In genomic region chr7:112841484-112841883, GRCm38 (mm10) we compare ENCODE assay signal across 9 mouse cellular contexts.
DNase-seq lines count a peak whose midpoint lies in the region; ATAC-seq and TF ChIP-seq lines count a peak whose summit lies in the region.
"Had no signal": no experiment of that assay in that cellular context is flagged by ENCODE, and none has a peak within 500 bp of the region (broad histone marks: within the 10 kb centered on the region; RNA-seq: fewer than 3 reads in every experiment).

No protein-coding gene starts in this region.

- no peak overlapping the region for H3K9ac ChIP-seq in kidney, postnatal 0 days (ENCODE audit: low read depth, low read length)
- 0 out of 2 replicates have a peak overlapping the region, but pooled peaks have one; percentile 22 for H3K9ac ChIP-seq in embryonic facial prominence, embryonic 14.5 days (ENCODE audit: low read depth, low read length)
- H3K9ac ChIP-seq in hindbrain, postnatal 0 days (replicated peaks; ENCODE audit: low read length), result no peak overlapping the region
- peak overlapping the region; percentile 31; the same call in 1 of the 2 replicates for H3K9ac ChIP-seq in neural tube, embryonic 13.5 days

- H3K4me2 ChIP-seq in kidney, postnatal 0 days (ENCODE audit: low read length), result peak overlapping the region; percentile 37; the same call in 1 of the 2 replicates
- H3K4me2 ChIP-seq in embryonic facial prominence, embryonic 14.5 days (ENCODE audit: low read depth, low read length), result peak overlapping the region; percentile 44
- peak overlapping the region; percentile 56 for H3K4me2 ChIP-seq in hindbrain, postnatal 0 days (ENCODE audit: low read depth, low read length)
- H3K4me2 ChIP-seq in neural tube, embryonic 13.5 days, result peak overlapping the region; percentile 51

- ATAC-seq in kidney, postnatal 0 days (replicated peaks; ENCODE audit: low FRiP score, low read depth), result no peak
- 0 out of 2 replicates have a peak, but pooled peaks have one; percentile 19 for ATAC-seq in embryonic facial prominence, embryonic 14.5 days (ENCODE audit: low read depth)
- ATAC-seq in hindbrain, postnatal 0 days, result no peak
- peak; percentile 75 for ATAC-seq in neural tube, embryonic 13.5 days (ENCODE audit: low read depth)

- no peaks in the 10 kb centered on the region for H3K9me3 ChIP-seq in kidney, postnatal 0 days (replicated peaks; ENCODE audit: low read length)
- H3K9me3 ChIP-seq in embryonic facial prominence, embryonic 14.5 days (ENCODE audit: control insufficient read depth, low read length), result 0 out of 2 replicates have a peak, but pooled peaks cover 5% of the 10 kb centered on the region
- no peaks in the 10 kb centered on the region for H3K9me3 ChIP-seq in hindbrain, postnatal 0 days (ENCODE audit: low read length)
- H3K9me3 ChIP-seq in neural tube, embryonic 13.5 days, result no peaks in the 10 kb centered on the region

- H3K4me1 ChIP-seq in kidney, postnatal 0 days (replicated peaks; ENCODE audit: insufficient read depth, low read length), result no peaks in the 10 kb centered on the region; the same call in 1 of the 2 replicates
- H3K4me1 ChIP-seq in embryonic facial prominence, embryonic 14.5 days (ENCODE audit: control insufficient read depth, insufficient read depth, low read length), result peaks cover 13% of the 10 kb centered on the region
- no peaks in the 10 kb centered on the region; the same call in 1 of the 2 replicates for H3K4me1 ChIP-seq in hindbrain, postnatal 0 days (ENCODE audit: insufficient read depth, low read length)
- peaks cover 40% of the 10 kb centered on the region for H3K4me1 ChIP-seq in neural tube, embryonic 13.5 days (replicated peaks)

- H3K27ac ChIP-seq in kidney, postnatal 0 days, result no peak overlapping the region
- H3K27ac ChIP-seq in embryonic facial prominence, embryonic 14.5 days (replicated peaks; ENCODE audit: low read depth, low read length), result peak overlapping the region; percentile 76
- peak overlapping the region; percentile 74 for H3K27ac ChIP-seq in hindbrain, postnatal 0 days
- peak overlapping the region; percentile 81 for H3K27ac ChIP-seq in neural tube, embryonic 13.5 days (replicated peaks)

- no peak for TF ChIP-seq CTCF in kidney, postnatal 0 days (IDR thresholded peaks at IDR 0.05; ENCODE audit: low read depth)
- TF ChIP-seq CTCF in hindbrain, postnatal 0 days (IDR thresholded peaks at IDR 0.05; ENCODE audit: low read depth), result no peak

- 39% methylated on average over 8 of the region's 8 CpGs for WGBS in kidney, postnatal 0 days
- WGBS in embryonic facial prominence, embryonic 14.5 days, result 22% methylated on average over 8 of the region's 8 CpGs
- WGBS in hindbrain, postnatal 0 days, result 8% methylated on average over 8 of the region's 8 CpGs
- 15% methylated on average over 8 of the region's 8 CpGs for WGBS in neural tube, embryonic 13.5 days

- DNase-seq in kidney, postnatal 0 days (ENCODE audit: low spot score), result no peak
- no peak for DNase-seq in kidney, postnatal 10 days
- no peak for DNase-seq in embryonic facial prominence, embryonic 14.5 days (ENCODE audit: low spot score)
- no peak for DNase-seq in hindbrain, postnatal 0 days (ENCODE audit: low spot score)
- no peak for DNase-seq in thymus, postnatal 4 days
- no peak for DNase-seq in right cerebral cortex, postnatal 36 days (ENCODE audit: low spot score in 2 of 2)
- DNase-seq in ovary, postnatal 36 days (ENCODE audit: low spot score), result no peak

- H3K4me3 ChIP-seq in kidney, postnatal 0 days (replicated peaks; ENCODE audit: low read depth, low read length), result no peak overlapping the region
- H3K4me3 ChIP-seq in embryonic facial prominence, embryonic 14.5 days (ENCODE audit: low read depth, low read length), result 0 out of 2 replicates have a peak overlapping the region, but pooled peaks have one; percentile 9
- peak overlapping the region; percentile 27 for H3K4me3 ChIP-seq in hindbrain, postnatal 0 days (ENCODE audit: low read length)
- peak overlapping the region; percentile 26 for H3K4me3 ChIP-seq in neural tube, embryonic 13.5 days
- H3K4me3 ChIP-seq: myocyte had no signal

- 0 out of 2 replicates have a peak, but pooled peaks cover 6% of the 10 kb centered on the region for H3K36me3 ChIP-seq in kidney, postnatal 0 days (ENCODE audit: insufficient read depth, low read length)
- H3K36me3 ChIP-seq in embryonic facial prominence, embryonic 14.5 days (ENCODE audit: control insufficient read depth, insufficient read depth, low read length), result 0 out of 2 replicates have a peak, but pooled peaks cover 5% of the 10 kb centered on the region
- H3K36me3 ChIP-seq in hindbrain, postnatal 0 days (ENCODE audit: insufficient read depth, low read length), result no peaks in the 10 kb centered on the region
- no peaks in the 10 kb centered on the region for H3K36me3 ChIP-seq in neural tube, embryonic 13.5 days

- H3K27me3 ChIP-seq in kidney, postnatal 0 days (ENCODE audit: insufficient read depth, low read length), result no peaks in the 10 kb centered on the region
- H3K27me3 ChIP-seq in embryonic facial prominence, embryonic 14.5 days (replicated peaks; ENCODE audit: control insufficient read depth, insufficient read depth, low read length), result no peaks in the 10 kb centered on the region
- H3K27me3 ChIP-seq in hindbrain, postnatal 0 days (ENCODE audit: insufficient read depth, low read length), result no peaks in the 10 kb centered on the region
- H3K27me3 ChIP-seq in neural tube, embryonic 13.5 days, result no peaks in the 10 kb centered on the region

Comparison
In these comparisons a context has a peak if more than half of its experiments do, and no peak if none do; other contexts are left out.
1. ATAC-seq: peak in embryonic facial prominence, embryonic 14.5 days (single experiment) and neural tube, embryonic 13.5 days (single experiment); none in kidney, postnatal 0 days (single experiment) and hindbrain, postnatal 0 days (single experiment).
2. H3K9ac ChIP-seq: peak in embryonic facial prominence, embryonic 14.5 days (single experiment) and neural tube, embryonic 13.5 days (single experiment); none in kidney, postnatal 0 days (single experiment) and hindbrain, postnatal 0 days (single experiment).
3. Peak in every context shown above with its lines, with median percentiles within 50 percentile points of each other: H3K4me2 ChIP-seq.